Mouse (Mus musculus) MEL-GATA-1-ER (cell line): ENCODE data around the gene Gm8871.
"Not testable (repeated sequence)": the region's sequence is repeated elsewhere in the genome, so short reads cannot be mapped to it uniquely, and the experiment has no call there.

Experiments used
- DNase-seq: peaks from one replicate; pipeline ENCODE4 v3.0.0-alpha.2; 2012; ENCODE audit warnings: low read depth; ENCODE audit errors: extremely low read depth

The Gm8871 gene

DNA sequence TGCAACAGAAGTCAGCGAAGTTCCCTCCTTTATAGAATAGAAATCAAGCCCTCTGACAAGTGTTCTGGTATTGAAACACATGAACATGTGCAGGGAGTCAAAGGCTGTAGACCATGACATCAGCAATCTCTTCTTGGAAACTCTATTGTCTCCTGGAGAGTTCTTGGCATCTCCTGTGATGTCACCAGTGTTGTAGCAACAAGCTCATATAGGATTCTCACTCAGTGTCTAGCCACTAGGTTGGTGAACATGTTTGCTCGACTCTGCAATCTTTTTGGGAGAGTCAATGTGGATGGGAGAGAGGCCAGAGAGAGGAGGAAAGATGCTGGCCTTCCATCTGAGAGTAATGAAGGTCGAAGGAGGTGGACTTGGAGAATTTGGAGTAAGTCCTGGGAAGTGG, at the start of gene Gm8871, which contains the start of gene Gm8857:
Gene Gm8871, plus strand, starts transcription at position 301 of the 400 bp plus-strand sequence.
Gene Gm8857, plus strand, starts transcription at position 303 of the 400 bp plus-strand sequence.
- DNase-seq = not testable (repeated sequence)

GRCm38 (mm10) chr5:10953512-10953911, 5.9 kb downstream of the Gm8871 start:
- DNase-seq = not testable (repeated sequence)

DNA sequence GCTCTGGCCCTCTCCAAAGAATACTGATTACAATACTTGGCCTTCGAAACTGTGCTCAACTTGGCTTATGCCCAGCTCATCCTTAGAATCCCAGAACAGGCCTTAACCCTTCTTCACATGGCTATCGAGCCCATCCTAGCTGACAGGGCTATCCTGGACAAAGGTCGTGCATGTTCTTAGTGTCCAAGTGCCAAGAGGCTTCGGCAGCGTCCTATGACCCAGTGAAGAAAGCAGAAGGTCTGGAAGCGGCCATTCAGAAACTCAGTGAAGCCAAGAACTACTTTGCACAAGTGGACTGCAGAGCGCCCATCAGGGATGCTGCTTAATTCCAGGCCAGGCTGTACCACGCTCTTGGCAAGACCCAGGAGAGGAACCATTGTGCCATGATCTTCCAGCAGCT, 10.5 kb downstream of the Gm8871 start:
- DNase-seq = not testable (repeated sequence)
